Mouse (Mus musculus): Measurements from ENCODE around the gene Mark3. TPM values are rescaled to one million over a fixed set of nuclear protein-coding genes. Genes with fewer than 3 reads are reported as not detected.

Gene Mark3
- total RNA-seq, 2 experiments from 2014 or later = 97.1 to 114 TPM

DNA sequence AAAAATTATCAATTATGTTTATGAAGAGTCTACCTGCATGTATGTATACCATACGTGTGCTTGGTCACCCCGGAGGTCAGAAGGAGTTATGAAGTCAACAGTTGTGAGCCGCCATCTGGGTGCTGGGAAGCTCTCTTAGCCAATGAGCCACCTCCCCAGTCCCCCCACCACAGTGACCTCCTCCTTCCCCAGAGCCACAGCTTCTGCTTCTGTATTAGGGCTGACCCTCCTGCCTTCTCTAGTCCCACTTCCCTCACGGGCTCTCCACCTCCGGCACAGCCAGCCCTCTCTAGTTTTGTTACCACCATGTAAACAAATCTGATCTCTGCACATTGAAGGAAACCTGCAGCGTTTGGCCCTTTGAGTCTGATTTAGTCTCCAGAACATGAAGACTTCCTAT is 16.8 kb upstream of the Mark3 start:
- intact Hi-C loops (cut with DNase I) = no loop called here

GRCm38 (mm10) chr12:111558655-111559054 is 15.7 kb upstream of the Mark3 start:
- no peak for DNase-seq (ENCODE audit: low spot score in 2 of 2)
- intact Hi-C loops (cut with DNase I) = no loop called here

More for the DNA sequence above, 16.8 kb upstream of the Mark3 start:
- DNase-seq (ENCODE audit: low spot score in 2 of 2) = no peak

GRCm38 (mm10) chr12:111559647-111560258 is 14.6 kb upstream of the Mark3 start:
- peak; percentile 67 to 68 for DNase-seq (ENCODE audit: low spot score in 2 of 2)
- intact Hi-C loops (cut with DNase I) = no loop called here

- DNase-seq (ENCODE audit: low spot score in 2 of 2) = peak in 1 of 2 experiments; percentile 26
Measured at GRCm38 (mm10) chr12:111560286-111560685, 14.0 kb upstream of the Mark3 start.

DNA sequence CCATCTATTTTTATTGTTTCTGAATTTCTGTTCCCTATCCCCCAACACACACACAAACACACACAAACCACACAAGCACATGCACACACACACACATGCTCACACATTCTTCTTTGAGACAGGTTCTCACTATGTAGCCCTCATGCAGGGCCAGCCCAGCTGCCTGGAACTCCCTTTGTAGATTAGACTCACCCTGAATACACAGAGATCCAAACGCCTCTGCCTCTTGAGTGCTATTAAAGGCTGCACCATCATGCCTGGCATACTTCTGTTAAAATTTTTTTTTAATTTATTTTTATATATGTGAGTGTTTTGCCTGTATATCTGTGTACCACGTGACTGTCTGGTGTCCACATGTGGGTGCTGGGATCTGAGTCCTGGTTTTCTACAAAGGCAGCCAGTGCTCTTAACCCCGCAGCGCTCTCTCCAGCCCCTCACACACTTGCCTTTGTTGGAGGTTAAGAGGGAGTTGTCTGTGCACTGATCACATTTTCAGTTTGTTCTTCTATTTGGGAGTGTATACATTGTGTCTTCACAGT is 12.0 kb upstream of the Mark3 start:
- no peak for DNase-seq (ENCODE audit: low spot score in 2 of 2)
- intact Hi-C loops (cut with DNase I) = no loop called here

More at GRCm38 (mm10) chr12:111560286-111560685, 14.0 kb upstream of the Mark3 start:
- intact Hi-C loops (cut with DNase I) = no loop called here

GRCm38 (mm10) chr12:111563076-111563629 is 11.2 kb upstream of the Mark3 start:
- DNase-seq (ENCODE audit: low spot score in 2 of 2) = no peak
- intact Hi-C loops (cut with DNase I) = no loop called here

GRCm38 (mm10) chr12:111565363-111565762 is 9.0 kb upstream of the Mark3 start:
- intact Hi-C loops (cut with DNase I) = no loop called here
- no peak for DNase-seq (ENCODE audit: low spot score in 2 of 2)

GRCm38 (mm10) chr12:111568836-111569235 is 5.5 kb upstream of the Mark3 start:
- intact Hi-C loops (cut with DNase I) = no loop called here
- no peak for DNase-seq (ENCODE audit: low spot score in 2 of 2)

- DNase-seq (ENCODE audit: low spot score in 2 of 2) = no peak
- intact Hi-C loops (cut with DNase I) = no loop called here
Measured at GRCm38 (mm10) chr12:111572406-111572805, 1.9 kb upstream of the Mark3 start.

- no peak for DNase-seq (ENCODE audit: low spot score in 2 of 2)
- intact Hi-C loops (cut with DNase I) = no loop called here
Measured at GRCm38 (mm10) chr12:111573315-111573714, 1.0 kb upstream of the Mark3 start.

DNA sequence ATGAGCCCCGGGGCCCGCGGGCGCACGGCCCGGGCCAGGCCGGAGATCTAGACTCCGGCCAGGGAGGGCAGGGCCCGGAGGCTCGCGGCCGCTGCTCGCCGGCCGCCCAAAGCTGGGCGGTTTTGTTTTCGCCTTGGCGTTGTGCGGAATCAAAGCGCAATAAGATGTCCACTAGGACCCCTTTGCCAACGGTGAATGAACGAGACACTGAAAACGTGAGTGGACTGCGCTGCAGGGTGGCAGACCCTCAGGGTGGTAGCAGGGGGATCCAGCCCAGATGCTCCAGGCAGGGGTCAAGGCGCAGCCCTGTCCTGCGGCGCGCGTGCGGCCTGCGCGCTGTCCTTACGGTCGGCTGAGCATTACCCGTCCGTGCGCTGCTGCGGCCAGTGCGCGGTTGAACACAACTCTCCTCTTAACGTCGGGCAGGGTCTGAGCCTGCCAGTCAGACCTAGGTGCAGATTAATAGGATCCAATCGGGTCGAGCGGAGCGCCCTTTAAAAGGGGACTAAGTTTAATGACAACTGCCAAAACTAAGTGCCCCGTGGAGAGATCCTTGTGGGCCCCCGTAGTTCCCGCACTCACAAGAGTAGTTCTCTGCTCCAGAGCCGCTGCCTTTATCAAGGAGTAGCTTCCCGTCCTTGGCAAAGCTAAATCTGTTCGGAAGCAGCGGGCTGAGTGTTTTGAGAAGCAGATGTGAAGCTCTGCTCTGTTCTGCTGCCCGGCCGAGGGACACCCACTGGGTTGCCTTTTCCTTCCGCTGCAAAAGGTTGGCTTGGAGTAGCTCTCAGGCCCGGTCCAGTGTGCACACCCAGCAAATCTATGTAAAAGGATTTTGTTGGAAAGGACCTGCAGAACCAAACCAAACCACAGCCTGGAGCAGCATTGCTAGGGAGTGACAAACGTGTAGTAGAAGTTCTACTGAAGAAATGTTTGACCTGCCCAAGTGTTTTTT is 840 bp downstream of the Mark3 start:
- intact Hi-C loops (cut with DNase I) = loop anchor here (1.0 to 5.0 kb wide), 2 partner anchors 37 to 72 kb away; partner anchors contain the start of gene Eif5
- DNase-seq (ENCODE audit: low spot score in 2 of 2) = peak; percentile 36 to 38

DNA sequence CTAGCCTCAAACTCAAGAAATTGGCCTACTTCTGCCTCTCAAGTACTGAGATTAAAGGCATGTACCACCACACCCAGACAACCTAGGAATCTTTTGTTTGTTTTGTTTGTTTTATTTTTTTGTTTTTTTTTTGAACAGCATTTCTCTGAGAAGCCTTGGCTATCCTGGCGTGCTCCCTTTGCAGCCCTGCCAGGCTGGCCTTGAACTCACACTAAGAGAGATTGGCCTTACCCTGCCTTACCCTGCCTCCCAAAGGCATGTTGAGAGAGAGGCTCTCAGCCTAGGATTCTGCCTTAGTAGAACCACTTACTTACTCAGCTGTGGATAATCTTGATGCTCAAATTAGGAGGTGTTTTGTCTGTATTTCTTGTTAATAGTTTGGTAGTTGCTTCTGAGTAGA is 8.7 kb downstream of the Mark3 start:
- no peak for DNase-seq (ENCODE audit: low spot score in 2 of 2)
- intact Hi-C loops (cut with DNase I) = no loop called here

DNA sequence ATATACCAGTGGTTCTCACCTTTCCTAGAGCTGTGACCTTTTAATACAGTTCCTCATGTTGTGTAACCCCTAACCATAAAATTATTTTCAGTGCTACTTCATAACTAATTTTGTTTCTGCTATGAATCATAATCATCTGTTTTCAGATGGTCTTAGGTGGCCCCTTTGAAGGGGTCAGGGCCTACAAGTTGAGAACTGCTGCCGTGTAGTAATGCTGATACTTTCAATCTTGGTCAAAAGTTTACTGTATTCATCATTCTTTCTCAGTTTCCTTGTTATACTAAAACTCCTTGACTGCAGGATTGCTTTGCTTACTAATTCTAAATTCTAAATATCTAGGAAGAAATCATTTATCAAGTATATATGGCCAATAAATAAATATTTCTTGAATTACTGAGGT is 10.1 kb downstream of the Mark3 start:
- DNase-seq (ENCODE audit: low spot score in 2 of 2) = no peak
- intact Hi-C loops (cut with DNase I) = no loop called here

- intact Hi-C loops (cut with DNase I) = no loop called here
- DNase-seq (ENCODE audit: low spot score in 2 of 2) = no peak
Measured at GRCm38 (mm10) chr12:111587252-111587651, 12.9 kb downstream of the Mark3 start.

DNA sequence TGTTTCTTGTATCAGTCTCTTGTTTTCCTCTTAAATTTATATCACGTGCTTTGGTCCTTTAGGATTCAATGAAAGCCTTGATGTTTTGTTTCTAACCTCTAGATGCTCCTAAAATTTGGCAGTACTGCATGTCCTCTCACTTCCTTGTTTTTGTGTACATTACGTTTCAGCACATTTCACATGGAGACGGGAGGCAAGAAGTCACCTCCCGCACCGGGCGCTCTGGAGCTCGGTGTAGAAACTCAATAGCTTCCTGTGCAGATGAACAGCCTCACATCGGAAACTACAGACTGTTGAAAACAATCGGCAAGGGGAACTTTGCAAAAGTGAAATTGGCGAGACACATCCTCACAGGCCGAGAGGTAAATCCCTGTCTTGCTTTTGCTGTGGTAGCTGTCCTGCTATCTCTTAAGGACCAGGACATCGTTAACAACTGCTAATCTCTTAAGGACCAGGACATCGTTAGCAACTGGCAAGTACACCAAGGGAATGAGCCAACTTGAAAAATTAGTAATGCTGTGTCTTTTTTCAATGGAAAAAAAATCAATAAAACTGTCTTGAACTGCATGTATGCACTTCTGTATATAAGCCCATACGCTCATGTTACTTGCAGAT is 18.2 kb downstream of the Mark3 start:
- DNase-seq (ENCODE audit: low spot score in 2 of 2) = no peak
- intact Hi-C loops (cut with DNase I) = no loop called here

- no peak for DNase-seq (ENCODE audit: low spot score in 2 of 2)
- intact Hi-C loops (cut with DNase I) = no loop called here
Measured at GRCm38 (mm10) chr12:111593775-111594174, 19.5 kb downstream of the Mark3 start.

- intact Hi-C loops (cut with DNase I) = no loop called here
Measured at GRCm38 (mm10) chr12:111597310-111597709, 23.0 kb downstream of the Mark3 start.

GRCm38 (mm10) chr12:111598902-111599301 is 24.6 kb downstream of the Mark3 start:
- intact Hi-C loops (cut with DNase I) = no loop called here
- DNase-seq (ENCODE audit: low spot score in 2 of 2) = no peak

More at GRCm38 (mm10) chr12:111597310-111597709, 23.0 kb downstream of the Mark3 start:
- no peak for DNase-seq (ENCODE audit: low spot score in 2 of 2)

GRCm38 (mm10) chr12:111599640-111600039 is 25.3 kb downstream of the Mark3 start:
- intact Hi-C loops (cut with DNase I) = no loop called here
- DNase-seq (ENCODE audit: low spot score in 2 of 2) = no peak

DNA sequence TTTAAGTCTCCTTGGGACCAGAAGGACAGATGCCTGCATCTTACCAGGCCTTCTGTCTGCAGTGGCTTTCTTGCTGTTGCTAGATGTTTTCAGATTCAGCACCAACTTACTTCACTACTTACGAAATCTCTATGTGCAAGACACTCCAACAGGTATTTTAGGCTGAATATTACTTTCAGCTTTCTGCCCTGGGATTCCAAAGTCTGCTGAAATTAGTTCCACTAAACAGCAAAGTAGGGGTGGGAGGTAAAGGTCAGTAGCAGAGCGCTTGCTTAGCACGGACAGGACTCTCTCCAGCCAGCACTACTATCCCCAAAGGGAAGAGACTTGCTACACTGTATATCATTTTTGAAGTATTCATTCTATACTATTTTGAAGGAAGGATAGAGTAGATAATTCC is 29.5 kb downstream of the Mark3 start:
- intact Hi-C loops (cut with DNase I) = no loop called here
- DNase-seq (ENCODE audit: low spot score in 2 of 2) = no peak

All from left cerebral cortex, postnatal 36 days (tissue).